Mouse (Mus musculus) 3T3-L1 (cell line): ENCODE measurements around the gene Gosr2.

Experiments
- DNase-seq: peaks from one replicate; pipeline ENCODE4 v3.0.0-alpha.2; 2015; ENCODE audit warnings: low read depth, low spot score

Gosr2 gene

GRCm38 (mm10) chr11:103697565-103698176 lies at the start of gene Gosr2:
TSS of gene Gosr2 (minus strand) at chr11:103697898.
- DNase-seq: peak; percentile 94

- no peak for DNase-seq
Measured at GRCm38 (mm10) chr11:103735046-103735781, 37.5 kb upstream of the Gosr2 start.

GRCm38 (mm10) chr11:103734411-103735045 lies 36.8 kb upstream of the Gosr2 start:
- DNase-seq: no peak

- no peak for DNase-seq
Measured at GRCm38 (mm10) chr11:103733961-103734360, 36.3 kb upstream of the Gosr2 start.

GRCm38 (mm10) chr11:103733069-103733468 lies 35.4 kb upstream of the Gosr2 start:
- no peak for DNase-seq

- DNase-seq: no peak
Measured at GRCm38 (mm10) chr11:103732306-103732705, 34.6 kb upstream of the Gosr2 start.

GRCm38 (mm10) chr11:103731594-103731993 lies 33.9 kb upstream of the Gosr2 start:
- no peak for DNase-seq

- no peak for DNase-seq
Measured at GRCm38 (mm10) chr11:103729282-103729985, 31.7 kb upstream of the Gosr2 start.

- DNase-seq: no peak
Measured at GRCm38 (mm10) chr11:103724331-103724771, 26.7 kb upstream of the Gosr2 start.

GRCm38 (mm10) chr11:103722040-103722481 lies 24.4 kb upstream of the Gosr2 start:
- no peak for DNase-seq

- DNase-seq: peak; percentile 42
Measured at GRCm38 (mm10) chr11:103721468-103722039, 23.9 kb upstream of the Gosr2 start.

- no peak for DNase-seq
Measured at GRCm38 (mm10) chr11:103719436-103719835, 21.7 kb upstream of the Gosr2 start.

- no peak for DNase-seq
Measured at GRCm38 (mm10) chr11:103716971-103717370, 19.3 kb upstream of the Gosr2 start.

- no peak for DNase-seq
Measured at GRCm38 (mm10) chr11:103714074-103714473, 16.4 kb upstream of the Gosr2 start.

- DNase-seq: no peak
Measured at GRCm38 (mm10) chr11:103711851-103712587, 14.3 kb upstream of the Gosr2 start.

- DNase-seq: no peak
Measured at GRCm38 (mm10) chr11:103709982-103710381, 12.3 kb upstream of the Gosr2 start.

- DNase-seq: no peak
Measured at GRCm38 (mm10) chr11:103707005-103707404, 9.3 kb upstream of the Gosr2 start.

- DNase-seq: peak; percentile 46
Measured at GRCm38 (mm10) chr11:103698226-103698625, 528 bp upstream of the Gosr2 start.

- peak; percentile 73 for DNase-seq
Measured at GRCm38 (mm10) chr11:103696851-103697564, 690 bp downstream of the Gosr2 start.

- DNase-seq: no peak
Measured at GRCm38 (mm10) chr11:103693241-103693640, 4.5 kb downstream of the Gosr2 start.
